Mouse (Mus musculus): Measurements from ENCODE around the gene Anpep.
A peak's percentile ranks its signal among the peaks of the same experiment; 100 is the strongest.

Anpep gene

GRCm38 (mm10) chr7:79866294-79867000, 5.6 kb upstream of the Anpep start:
- no peak for DNase-seq (ENCODE audit: low spot score)

DNA sequence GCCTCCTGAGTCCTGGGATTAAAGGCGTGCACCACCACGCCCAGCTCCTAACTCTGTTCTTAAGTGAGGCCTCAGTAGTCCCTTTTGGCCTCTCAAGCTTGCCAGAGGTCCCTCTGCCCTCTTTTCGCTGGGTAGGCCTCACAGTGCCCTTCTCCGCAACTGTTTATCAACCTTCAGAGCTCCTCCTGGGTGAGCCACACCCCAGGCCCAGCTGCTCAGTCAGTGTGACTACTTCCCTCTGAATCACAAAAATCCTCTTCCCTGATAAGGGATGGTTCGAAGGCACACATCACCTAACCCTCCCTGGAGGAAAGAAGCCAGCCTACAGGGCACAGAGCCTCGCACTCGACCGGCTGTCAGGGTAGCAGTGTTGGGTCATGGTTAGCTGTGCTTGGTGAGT, 935 bp upstream of the Anpep start:
- no peak for DNase-seq (ENCODE audit: low spot score)

GRCm38 (mm10) chr7:79858956-79859630, 1.8 kb downstream of the Anpep start:
- DNase-seq (ENCODE audit: low spot score): no peak

DNA sequence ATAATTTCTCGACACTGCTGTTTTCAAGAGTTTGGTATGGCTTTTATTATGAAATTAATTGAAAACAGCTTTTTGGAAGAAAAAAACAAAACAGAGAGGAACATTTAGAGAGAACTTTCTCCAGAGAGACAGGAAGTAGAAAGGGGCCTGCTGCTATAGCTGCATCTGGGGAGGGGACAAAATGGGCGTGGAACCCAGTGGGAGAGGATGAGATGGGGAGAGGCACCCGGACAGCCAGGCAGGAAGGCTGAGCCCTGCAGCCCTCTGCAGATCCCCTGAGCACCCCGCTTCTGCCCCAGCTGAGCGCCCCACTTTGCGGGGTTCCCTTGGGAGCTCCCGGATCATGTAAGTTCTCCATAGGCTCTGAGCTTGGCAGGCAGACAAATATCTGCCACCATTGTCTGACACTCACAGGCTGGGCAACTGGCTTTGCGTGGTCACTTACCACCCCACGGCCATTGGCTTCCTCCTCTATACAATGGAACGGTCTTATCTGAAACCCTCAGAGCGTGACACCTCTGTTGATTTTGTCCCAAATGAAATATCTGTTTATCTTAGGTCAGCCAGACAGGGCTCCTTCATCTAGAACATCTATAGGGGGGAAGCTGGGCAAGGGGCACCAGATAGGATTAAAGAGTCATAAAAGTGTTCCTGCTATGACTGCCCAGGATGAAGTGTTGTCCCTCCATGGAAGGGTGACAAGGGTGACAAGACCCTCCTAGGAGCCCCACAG, 2.5 kb downstream of the Anpep start:
- no peak for DNase-seq (ENCODE audit: low spot score)

GRCm38 (mm10) chr7:79856305-79856704, 4.6 kb downstream of the Anpep start:
- no peak for DNase-seq (ENCODE audit: low spot score)

DNA sequence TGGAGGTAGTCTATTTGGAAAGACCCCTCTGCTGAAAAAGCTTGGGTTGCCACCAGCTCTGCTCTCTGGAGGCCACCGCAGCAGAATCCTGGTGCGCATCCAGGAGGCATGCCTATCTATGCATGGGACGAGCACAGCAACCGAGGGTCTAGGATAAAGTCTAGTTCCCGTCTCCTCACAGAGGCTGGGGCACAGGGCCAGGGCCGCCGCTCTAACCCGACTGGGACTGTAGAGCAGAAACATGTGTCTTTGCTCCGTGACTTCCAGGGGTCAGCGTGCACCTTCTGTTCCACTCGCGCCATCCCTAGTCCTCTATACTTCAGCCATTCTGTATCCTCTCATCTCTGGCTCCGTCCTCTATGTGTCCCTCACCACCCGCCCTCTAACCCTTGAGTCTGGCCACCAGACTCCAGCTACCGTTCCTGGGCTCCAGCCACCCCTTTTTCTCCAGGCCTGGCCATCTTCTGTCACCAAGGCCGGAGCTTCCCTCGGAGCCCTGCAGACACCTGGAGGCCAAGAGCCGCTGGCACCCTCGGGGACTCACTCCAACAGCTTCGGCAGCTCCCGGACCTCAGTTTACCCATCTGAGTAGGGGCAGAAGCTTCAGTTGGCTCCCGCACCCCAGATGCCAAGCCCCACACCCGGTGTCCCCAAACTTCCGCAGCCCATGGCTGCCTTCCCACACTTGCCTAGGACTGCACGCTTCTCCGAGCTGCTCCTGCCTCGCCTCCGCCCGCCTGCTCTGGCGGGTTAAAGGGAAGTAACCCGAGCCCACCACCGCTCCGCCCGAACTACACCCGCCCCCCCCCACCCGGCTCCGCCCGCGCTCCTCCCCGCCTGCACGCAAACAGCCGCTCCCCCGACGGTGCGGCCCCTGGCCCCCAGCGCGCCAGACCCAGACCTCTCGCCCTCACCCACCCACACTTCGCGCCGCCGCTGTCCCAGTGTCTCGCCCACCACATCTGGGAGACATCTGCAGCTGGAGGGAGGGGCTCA, 13.1 kb downstream of the Anpep start:
- no peak for DNase-seq (ENCODE audit: low spot score)

GRCm38 (mm10) chr7:79846342-79846741, 14.5 kb downstream of the Anpep start:
- DNase-seq (ENCODE audit: low spot score): no peak

- DNase-seq (ENCODE audit: low spot score): peak; percentile 27
Measured at GRCm38 (mm10) chr7:79844090-79844802, 16.6 kb downstream of the Anpep start.

DNA sequence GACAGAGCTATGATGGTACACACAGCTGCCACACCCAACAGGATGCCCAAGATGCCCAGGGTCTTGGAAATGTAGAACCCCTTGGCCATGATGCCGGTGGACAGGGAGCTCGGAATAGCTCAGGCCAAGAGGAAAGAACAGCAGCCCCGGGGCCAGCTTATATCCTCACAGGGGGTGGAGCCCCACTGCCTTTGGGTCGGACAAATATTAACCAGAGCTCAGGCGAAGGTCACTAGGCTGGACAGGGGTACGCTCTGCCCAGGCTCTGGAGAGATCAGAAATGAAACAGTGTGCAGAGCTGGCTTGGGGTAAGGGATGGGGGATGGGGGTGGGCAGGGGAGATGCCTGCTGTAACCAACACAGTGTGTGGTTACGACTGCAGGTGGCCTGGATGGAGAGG, 18.7 kb downstream of the Anpep start:
- no peak for DNase-seq (ENCODE audit: low spot score)

DNA sequence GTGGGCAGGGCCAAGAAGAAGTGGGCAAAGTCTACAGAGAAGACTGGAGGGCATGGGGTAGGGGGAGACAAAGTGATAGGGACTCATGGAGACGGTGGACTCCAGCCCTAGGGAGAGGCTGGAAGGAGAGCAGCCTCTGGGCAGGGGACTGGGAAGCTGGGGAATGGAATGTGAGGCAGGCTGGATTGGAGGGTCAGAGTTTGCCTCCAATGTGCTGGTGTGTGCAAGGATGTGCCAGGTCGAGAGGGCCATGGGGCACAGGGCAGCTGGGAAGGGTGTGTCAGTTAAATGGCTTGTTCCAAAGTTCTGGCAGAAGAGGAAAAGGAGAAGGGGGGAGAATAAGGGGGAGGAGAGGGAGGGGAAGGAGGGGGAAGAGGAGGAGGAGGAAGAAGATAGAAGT, 23.6 kb downstream of the Anpep start:
- DNase-seq (ENCODE audit: low spot score): no peak

- DNase-seq (ENCODE audit: low spot score): no peak
Measured at GRCm38 (mm10) chr7:79835196-79835595, 25.7 kb downstream of the Anpep start.

DNA sequence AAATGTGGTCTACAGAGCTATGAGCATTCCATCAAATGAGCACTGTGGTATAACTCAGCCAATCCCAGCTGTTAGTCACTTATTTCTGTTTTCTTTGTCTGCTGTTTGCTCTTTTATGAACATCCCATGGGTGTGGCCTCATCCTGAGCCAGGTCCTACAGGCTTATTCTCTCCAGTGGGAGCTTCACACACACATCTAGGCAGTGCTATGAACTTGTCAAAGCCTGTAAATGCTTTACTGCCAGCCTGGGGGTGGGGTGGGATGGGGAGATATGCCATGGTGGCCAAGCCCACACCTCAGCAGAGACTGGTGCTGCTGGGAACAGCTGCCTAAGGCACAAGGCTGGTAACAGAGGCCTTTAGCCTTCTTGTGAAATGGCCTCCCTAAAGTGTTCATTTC, 27.9 kb downstream of the Anpep start:
- DNase-seq (ENCODE audit: low spot score): no peak

- DNase-seq (ENCODE audit: low spot score): no peak
Measured at GRCm38 (mm10) chr7:79831585-79831984, 29.3 kb downstream of the Anpep start.

GRCm38 (mm10) chr7:79831145-79831544, 29.7 kb downstream of the Anpep start:
- no peak for DNase-seq (ENCODE audit: low spot score)

DNA sequence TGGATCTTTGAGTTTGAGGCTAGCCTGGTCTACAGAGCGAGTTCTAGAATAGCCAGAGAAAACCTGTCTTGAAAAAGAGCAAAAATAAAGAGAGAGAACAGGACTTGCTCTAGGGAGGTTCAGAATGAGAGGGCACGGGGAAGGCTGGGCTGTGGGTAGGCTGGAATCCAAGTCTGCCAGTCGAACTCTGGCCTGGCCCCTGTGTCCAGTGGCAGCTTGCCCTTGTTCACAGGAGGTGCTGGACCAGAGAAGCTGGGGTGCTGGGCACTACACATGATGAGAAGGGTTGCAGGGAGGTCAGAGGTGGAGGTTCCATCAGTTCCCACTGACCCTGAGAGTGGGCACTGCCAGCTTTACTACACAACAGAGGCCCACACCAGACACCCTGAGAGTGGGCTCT, 32.5 kb downstream of the Anpep start:
- DNase-seq (ENCODE audit: low spot score): no peak

GRCm38 (mm10) chr7:79822092-79822695, 38.7 kb downstream of the Anpep start:
- DNase-seq (ENCODE audit: low spot score): no peak

- no peak for DNase-seq (ENCODE audit: low spot score)
Measured at GRCm38 (mm10) chr7:79819996-79820395, 40.9 kb downstream of the Anpep start.

DNA sequence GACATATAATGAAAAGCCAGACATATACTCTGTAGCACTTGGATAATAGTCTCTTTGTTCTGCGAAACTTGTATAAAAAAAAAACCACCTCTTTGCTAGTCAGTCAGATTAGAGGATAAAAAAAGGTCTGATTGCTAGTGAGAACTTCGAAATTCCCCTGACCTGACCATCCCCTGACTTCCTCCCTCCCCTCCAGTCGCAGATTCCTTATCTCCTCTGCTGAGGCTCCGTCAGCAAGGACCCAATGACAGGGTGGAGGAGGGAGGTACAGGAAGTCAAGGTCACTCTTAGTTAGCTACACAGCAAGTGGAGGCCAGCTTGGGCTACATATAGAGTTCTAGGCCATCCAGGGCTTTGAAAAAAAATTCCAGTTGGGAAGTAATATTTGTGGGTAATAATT, 41.3 kb downstream of the Anpep start:
- no peak for DNase-seq (ENCODE audit: low spot score)

DNA sequence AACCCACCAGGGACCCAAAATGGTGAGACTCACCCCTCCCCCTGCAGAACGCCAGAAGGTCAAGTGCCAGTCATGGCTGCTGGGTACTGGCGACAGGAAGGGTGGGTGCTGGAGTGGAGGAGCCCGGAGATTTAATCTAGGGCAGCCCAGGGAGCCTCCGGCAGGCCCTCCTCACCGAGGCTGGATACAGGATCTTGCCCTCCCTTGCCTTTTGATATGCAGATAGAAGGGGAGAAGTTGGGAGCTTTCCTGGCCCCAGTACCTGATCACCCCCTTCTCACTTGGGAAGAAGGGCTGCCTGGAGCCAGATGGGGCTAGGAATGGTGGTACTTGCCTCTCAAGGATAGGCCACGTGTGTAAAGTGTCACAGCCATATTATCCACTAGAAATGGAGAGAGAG, 42.5 kb downstream of the Anpep start:
- DNase-seq (ENCODE audit: low spot score): no peak

DNA sequence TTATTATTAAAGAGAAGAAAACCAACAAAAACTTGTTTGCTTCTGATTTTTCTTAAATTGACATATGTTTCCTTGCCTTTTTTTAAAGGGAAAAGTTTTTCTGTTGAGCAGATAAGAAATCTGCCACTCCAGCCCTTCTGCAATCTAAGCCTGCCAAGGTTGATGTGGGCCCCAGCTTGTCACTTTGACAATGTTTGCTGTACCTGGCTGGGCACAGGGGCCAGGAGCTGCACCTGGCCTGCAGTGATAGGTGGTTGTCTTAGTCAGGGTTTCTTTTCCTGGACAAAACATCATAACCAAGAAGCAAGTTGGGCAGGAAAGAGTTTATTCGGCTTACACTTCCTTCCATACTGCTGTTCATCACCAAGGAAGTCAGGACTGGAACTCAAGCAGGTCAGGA, 47.5 kb downstream of the Anpep start:
- DNase-seq (ENCODE audit: low spot score): no peak
